Mouse (Mus musculus) heart, postnatal 10 days (tissue): ENCODE measurements at regions not wholly inside any gene's neighbourhood (a gene's known extent, or its start where the extent isn't known, plus 50 kb on each side); places are given as distances from the start of the nearest gene placed in this dataset.

ENCODE experiments used
- DNase-seq, 2 experiments: peaks; one replicate each; pipeline ENCODE4 v3.0.0; 2021
- intact Hi-C: fragments of 180-260 bp; cut with DNase I; formaldehyde crosslinking; loops from one replicate; pipeline ENCODE4 v1.15.1; 2025

DNA sequence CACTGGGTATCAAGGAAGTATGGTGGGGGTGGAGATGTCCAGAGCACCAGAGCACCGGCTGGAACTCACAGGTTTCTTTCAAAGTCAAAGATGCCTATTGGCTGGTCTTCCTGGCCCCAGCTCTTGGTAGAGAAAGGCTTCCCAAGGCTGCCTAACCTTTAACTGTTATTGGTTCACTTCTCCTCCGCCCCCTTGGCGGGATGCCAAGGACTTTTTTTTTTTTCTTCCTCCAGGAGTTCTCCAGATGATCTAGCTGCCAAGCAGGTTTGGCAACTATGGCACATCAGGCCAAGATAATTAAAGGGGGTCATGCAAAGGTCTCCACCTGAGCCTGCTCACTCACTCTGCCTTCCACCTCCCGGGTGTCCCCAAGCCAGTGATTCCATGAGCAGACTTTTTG is 67.5 kb downstream of the Sc5d start:
- DNase-seq: peak; percentile 36 to 61
- intact Hi-C loops: no loop called here

DNA sequence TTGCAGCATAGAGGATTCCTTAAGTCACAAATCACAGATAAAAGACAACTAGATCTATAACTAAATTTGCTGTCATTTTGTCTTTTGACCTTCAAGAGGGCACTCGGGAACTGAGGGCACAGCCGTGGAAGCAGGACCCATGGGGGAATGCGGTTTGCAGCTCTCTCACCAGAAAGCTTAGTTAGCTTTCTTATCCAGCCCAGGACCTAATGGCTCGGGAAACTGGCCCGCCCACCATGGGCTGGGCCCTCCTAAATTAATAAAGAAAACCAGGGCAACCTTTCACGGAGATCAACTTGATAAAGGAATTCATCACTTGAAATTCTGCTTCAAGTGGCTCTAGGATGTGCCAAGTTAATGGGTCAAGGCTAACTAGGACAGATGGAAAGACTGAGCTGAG is 67.9 kb downstream of the Sc5d start:
- no peak for DNase-seq
- intact Hi-C loops: no loop called here

DNA sequence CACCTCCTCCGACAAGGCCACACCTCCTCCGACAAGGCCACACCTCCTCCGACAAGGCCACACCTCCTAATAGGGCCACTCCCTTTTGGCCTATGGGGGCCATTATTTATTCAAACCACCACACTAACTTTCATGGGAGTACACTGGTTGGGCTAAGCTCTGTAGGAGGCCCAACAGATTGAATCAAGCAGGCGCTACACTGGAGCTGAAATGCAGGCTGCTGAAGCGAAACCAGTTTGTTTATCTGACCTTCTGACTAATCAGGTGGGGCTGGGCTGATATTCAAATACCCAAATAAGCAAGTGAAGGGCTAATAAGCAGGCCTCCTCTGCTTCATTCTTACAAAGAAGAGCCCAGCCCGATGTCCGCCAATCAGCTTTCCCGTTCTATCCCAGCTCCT is 68.4 kb downstream of the Sc5d start:
- DNase-seq: peak in 1 of 2 experiments; percentile 32
- intact Hi-C loops: no loop called here

DNA sequence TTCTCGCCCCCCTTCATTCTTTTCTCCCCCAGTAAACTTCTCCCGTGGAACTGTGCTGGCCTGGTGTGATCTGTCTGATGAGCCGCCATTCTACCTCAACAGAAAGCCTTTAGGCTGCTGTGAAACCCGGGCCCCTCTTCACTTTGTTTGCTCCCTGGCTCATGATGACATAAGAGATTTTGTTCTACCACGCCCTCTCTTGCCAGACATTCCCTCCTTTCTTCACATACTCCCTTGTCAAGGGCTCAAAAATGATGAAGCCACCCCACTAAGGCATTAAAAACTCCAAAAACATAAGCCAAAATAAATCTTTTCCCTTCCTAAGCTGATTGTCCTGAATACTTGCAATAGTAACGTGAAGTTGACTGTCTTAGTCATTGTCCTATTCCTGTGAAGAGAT is 69.1 kb downstream of the Sc5d start:
- intact Hi-C loops: no loop called here
- no peak for DNase-seq

DNA sequence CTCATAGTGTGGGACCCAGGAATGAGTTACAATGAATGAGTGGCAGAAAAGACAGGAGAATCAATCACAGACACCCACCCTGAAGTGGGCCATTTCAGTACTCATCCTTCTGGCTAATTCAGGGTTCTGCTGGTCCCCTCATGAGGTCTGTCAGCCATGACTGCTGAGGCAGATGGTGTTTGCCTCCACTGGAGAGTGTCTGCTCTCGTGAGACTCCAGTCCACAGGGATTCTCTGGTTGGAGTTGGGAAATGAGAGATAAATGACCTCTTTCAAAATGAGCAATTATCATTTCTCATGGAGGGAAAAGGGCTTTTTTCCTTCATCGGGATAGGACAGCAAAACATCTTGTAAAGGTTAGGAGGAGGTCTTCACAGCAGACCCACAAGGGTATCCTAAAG is 69.9 kb downstream of the Sc5d start:
- no peak for DNase-seq
- intact Hi-C loops: no loop called here

DNA sequence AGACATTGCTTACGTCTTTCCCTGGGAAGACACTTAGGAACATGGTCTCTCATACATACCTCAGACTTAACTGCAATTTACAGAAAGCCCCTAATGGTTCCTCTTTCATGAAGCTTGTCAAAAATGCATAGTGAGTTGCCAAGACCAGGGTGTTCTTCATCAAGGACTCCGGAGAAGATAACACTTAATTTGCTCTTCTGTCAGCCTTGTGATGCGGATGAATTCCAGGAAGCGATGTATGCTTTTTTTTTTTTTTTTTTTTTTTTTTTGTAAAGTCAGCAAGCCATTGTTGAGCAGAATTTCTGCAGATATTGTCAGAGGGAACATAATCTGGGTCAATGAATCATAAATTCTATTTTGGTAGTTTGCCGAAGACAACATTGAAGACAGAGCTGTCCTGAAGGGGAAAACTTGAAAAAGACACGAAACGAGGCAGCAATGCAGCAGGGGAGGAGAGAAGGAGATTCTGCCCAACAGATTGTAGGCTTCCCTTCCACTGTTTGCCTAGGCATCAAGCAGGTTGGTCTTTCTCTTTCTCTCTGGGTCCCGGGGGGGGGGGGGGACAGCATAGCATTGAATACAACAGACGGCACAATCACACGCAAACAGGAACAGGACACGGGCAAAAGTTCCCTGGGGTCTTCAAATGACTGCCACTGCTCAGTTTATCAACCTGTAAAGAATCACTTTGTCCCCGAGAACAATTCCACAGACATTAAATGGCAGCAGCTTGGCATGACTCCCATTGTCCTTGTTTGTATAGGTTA is 69.1 kb upstream of the Sorl1 start:
- intact Hi-C loops: no loop called here
- no peak for DNase-seq

DNA sequence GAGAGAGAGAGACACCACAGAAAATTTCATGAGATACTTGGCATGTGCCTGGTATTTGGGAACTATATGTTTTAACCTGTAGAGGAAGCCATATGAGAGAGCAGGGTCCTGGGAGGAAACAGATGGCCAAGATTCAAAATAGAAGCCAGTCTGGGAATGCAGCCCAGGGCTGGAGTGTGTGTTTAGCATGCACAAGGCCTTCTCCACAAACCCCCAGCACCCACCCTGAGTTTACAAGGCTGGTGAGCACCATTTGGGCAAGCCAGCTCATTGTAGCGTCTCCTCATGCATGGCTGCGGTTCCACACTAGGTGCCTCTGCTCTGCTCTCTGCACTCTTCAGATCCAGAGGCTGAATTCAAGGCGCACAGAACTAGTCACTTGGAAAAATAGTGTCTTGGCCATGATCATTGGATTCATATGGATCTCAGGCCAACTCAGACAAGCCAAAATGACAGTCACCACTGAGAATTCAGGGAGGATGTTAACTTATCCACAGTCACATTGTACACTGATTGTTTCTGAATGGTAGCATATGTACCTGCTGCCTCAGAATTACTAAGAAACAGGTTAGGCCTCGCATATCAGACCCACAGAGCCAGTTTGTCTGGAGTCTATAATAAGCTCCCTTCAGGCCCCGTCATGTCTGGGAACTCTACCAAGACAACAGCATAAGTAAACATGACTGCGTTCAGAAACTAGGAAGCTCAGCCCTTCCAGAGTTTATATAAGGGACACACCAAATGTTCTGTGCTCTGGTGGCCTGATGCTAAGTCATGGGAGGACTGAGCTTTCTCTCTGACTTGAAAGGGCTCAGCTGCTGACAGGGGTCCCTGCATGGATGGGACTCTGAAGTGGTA is 63.5 kb upstream of the Sorl1 start:
- intact Hi-C loops: no loop called here
- peak; percentile 76 to 84 for DNase-seq

DNA sequence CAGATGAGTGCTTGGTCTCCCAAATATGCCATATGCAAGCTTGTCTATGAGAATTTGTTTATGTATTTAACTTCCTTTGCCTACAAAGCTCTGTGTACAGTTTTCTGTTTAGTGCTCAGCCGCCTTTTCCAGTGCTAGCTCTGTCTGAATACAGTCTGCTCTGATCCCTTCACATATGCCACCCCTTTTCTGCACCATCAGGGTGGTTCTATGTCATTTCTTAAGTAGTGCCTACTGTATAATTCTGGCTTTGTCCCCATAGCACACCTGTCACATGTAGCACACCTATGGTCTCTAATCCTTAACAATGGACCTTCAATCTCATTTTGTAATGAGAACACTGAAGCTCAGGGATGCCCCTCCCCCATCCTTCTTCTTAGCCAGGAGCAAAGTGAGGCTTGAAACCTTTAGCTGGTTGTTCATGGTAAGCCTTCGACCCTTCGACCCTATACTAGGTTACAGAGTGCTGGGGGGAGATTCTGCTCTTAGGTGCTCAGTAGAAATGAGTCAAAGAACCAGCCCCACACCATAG is 60.1 kb upstream of the Sorl1 start:
- no peak for DNase-seq
- intact Hi-C loops: no loop called here

DNA sequence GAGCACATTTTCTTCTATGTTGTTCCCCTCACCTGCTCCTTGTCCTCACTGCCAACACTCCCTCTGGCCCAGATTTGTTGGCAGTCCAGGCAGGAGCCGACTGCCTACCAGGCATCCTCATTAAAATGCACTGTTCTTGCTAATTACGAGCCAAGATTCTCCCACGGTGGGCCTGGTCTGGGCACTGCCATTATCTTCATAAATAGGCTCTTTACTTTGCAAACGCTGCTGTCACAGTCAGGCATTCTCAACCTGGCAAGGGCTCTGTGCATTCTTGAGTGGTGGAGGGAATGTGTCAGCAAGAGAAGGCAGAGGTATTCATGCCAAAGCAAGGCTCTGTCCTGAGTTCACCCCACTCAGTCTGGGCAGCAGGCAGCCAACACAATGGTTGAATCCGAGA is 59.4 kb upstream of the Sorl1 start:
- intact Hi-C loops: no loop called here
- peak; percentile 83 for DNase-seq

DNA sequence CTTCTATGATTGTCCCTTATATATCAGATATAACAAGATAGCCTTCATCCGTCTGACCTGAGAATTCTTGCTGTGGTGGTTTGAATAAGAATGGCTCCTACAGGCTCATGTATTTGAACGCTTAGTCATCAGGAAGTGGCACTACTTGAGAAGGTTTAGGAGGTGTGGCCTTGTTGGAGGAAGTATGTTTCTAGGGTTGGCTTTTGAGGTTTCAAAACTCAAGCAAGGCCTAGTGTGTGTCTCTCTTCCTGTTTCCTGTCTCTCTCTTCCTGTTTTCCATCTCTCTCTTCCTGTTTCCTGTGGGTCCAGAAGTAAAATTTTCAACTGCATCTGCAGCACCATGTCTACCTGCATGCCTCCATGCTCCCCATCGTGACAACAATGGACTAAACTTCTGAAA is 58.3 kb upstream of the Sorl1 start:
- intact Hi-C loops: no loop called here

DNA sequence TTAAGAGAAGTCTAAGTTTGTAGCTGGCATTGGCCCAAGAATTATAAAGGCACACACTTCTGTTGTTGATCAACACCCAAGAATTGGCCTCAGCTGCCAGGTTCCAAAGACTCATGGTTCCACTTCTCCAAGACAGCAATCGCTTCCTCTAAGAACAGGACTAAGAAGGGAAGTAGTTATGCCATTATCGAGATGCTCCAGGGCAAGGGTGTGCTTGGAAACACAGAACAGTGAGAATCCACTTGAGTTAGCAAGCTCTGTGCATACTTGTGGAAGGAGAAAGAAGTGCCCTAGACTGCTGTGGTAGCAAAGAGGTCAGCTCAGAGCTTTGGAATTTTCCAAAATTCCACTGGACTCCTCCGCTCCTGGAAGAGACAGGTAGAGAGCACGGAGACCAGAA is 56.1 kb upstream of the Sorl1 start:
- intact Hi-C loops: no loop called here
- DNase-seq: no peak

More for the DNA sequence above, 58.3 kb upstream of the Sorl1 start:
- DNase-seq: no peak

DNA sequence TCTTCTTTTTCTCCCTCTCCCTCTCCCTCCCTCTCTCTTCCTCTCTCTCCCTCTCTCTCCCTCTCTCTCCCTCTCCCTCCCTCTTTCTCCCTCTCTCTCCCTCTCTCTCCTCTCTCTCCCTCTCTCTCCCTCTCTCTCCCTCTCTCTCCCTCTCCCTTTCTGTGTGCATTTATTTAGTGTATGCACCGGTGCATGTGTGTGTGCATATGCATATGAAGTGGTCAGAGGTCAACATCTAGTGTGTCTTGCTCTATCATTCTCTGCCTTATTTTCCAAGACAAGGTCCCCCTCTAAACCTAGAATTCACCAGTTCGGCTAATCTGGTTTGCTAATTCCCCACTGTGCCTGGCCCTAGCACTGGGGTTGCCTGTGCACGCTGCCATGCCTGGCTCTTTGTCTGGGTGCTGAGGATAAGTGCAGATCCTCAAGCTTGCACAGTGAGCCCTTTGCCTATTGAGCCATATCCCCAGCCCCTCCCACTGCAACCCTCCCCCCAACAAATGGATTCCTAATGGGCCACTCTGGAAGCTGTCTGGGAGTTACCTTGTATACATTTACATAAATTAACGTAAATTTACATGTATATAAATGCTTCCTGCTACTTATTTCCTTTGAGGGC is 54.8 kb upstream of the Sorl1 start:
- no peak for DNase-seq
- intact Hi-C loops: no loop called here

DNA sequence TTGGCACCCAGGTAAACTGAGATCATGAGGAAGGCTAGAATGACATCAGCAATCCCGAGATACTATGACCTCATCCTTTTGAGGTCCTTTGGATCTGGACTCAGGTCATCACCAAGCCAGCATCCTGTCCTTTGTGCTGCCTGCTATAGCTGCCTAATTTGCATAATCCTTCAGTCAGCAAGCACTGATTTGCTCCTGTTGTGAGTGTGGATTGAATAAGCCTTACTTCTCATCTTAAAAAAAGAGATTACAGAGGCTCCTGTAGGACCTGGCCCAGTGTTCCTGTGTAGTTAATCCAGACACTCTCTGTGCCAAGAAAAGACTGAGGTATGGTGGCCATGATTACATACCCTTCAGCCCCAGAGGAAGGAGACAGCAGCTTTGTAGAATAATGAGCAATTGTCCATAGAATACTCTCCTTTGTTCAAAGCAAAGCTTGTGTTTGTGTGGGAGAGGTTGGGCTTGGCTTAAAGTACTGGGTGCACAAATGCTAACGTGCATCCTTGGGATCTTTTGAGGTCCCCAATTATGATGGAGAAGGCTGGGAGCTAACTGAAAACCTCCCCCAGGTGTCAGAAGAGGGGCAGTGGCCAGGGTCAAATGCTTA is 50.4 kb upstream of the Sorl1 start:
- intact Hi-C loops: no loop called here
- no peak for DNase-seq
